Mouse (Mus musculus): ENCODE data around the gene 2310022A10Rik. TPM values are rescaled to one million over a fixed set of nuclear protein-coding genes. Genes with fewer than 3 reads are reported as not detected.
A peak's percentile ranks its signal among the peaks of the same experiment; 100 is the strongest.

Gene 2310022A10Rik
- total and polyA plus RNA-seq, 3 experiments, result 7.2 to 30.7 (median 7.8) TPM

GRCm38 (mm10) chr7:27602161-27602560, 49.1 kb downstream of the 2310022A10Rik start:
- H3K36me3 ChIP-seq (replicated peaks in 1 of 2; ENCODE audit: control insufficient read depth in 1 of 2, insufficient read depth in 1 of 2, low read length in 1 of 2), result peaks cover 0 to 45% of the 10 kb centered on the region in 2 experiments
- in situ Hi-C loops (cut with MboI; ENCODE audit: low pct_ligation_motif_present, low pct_unique_long_range_greater_than_20kb, low sequenced_read_pairs), result no loop called here
- peaks cover 0 to 99% of the 10 kb centered on the region in 2 experiments; a peak in 2 of 4 replicates for H3K4me1 ChIP-seq (ENCODE audit: control insufficient read depth in 1 of 2, insufficient read depth in 2 of 2)

GRCm38 (mm10) chr7:27602835-27603234, 49.8 kb downstream of the 2310022A10Rik start:
- Histone ChIP-seq H3K4me2 (ENCODE audit: insufficient read depth, low read depth, poor library complexity, severe bottlenecking) (no peak overlapping the region), H3K27ac (ENCODE audit: insufficient read depth, low read depth) (no peak overlapping the region), H3K4me3 (replicated peaks in 1 of 3; ENCODE audit: low read depth in 2 of 3, low read length in 2 of 3, poor library complexity in 1 of 3) (no peak overlapping the region), H3K36me3 (replicated peaks in 1 of 2; ENCODE audit: control insufficient read depth in 1 of 2, insufficient read depth in 1 of 2, low read length in 1 of 2) (peaks cover 0 to 46% of the 10 kb centered on the region in 2 experiments), H3K9me3 (replicated peaks; ENCODE audit: low read length) (no peaks in the 10 kb centered on the region), H3K79me2 (replicated peaks; ENCODE audit: control insufficient read depth, extremely low read depth, insufficient read depth, poor library complexity, severe bottlenecking) (no peaks in the 10 kb centered on the region; the same call in none of the 2 replicates), H3K27me3 (replicated peaks) (no peaks in the 10 kb centered on the region), H3K9ac (ENCODE audit: insufficient read depth, low read depth) (no peak overlapping the region), H3K4me1 (ENCODE audit: control insufficient read depth in 1 of 2, insufficient read depth in 2 of 2) (peaks cover 0 to 99% of the 10 kb centered on the region in 2 experiments; a peak in 2 of 4 replicates)
- in situ Hi-C loops (cut with MboI; ENCODE audit: low pct_ligation_motif_present, low pct_unique_long_range_greater_than_20kb, low sequenced_read_pairs), result no loop called here
- dilution Hi-C loops (cut with MboI; ENCODE audit: extremely low pct_ligation_motif_present, extremely low pct_unique_long_range_greater_than_20kb, low sequenced_read_pairs), result no loop called here
- DNase-seq (ENCODE audit: extremely low read depth), result no peak
- no peak for TF ChIP-seq CHD1 (IDR thresholded peaks at IDR 0.05; ENCODE audit: low read depth, low read length)
- TF ChIP-seq ETS1 (conservative IDR thresholded peaks at IDR 0.05; ENCODE audit: low read depth, low read length), result 0 out of 2 replicates have a peak, but pooled peaks have one; percentile 39
- TF ChIP-seq NELFE (IDR thresholded peaks at IDR 0.05; ENCODE audit: low read depth, low read length), result no peak
- TF ChIP-seq SIN3A (IDR thresholded peaks at IDR 0.05; ENCODE audit: low read length), result peak; percentile 35; the same call in 1 of the 2 replicates

More at GRCm38 (mm10) chr7:27602161-27602560, 49.1 kb downstream of the 2310022A10Rik start:
- H3K9ac ChIP-seq (ENCODE audit: insufficient read depth, low read depth), result no peak overlapping the region
- dilution Hi-C loops (cut with MboI; ENCODE audit: extremely low pct_ligation_motif_present, extremely low pct_unique_long_range_greater_than_20kb, low sequenced_read_pairs), result no loop called here
- TF ChIP-seq ETS1 (conservative IDR thresholded peaks at IDR 0.05; ENCODE audit: low read depth, low read length) (no peak), ELF1 (IDR thresholded peaks at IDR 0.05; ENCODE audit: low read depth, low read length) (no peak), POLR2AphosphoS2 (IDR thresholded peaks at IDR 0.05; ENCODE audit: low read depth, low read length) (no peak), MAX (IDR thresholded peaks at IDR 0.05; ENCODE audit: low read length) (no peak), E2F4 (IDR thresholded peaks at IDR 0.05; ENCODE audit: insufficient replicate concordance, low read depth, low read length) (no peak), MEF2A (IDR thresholded peaks at IDR 0.05; ENCODE audit: borderline replicate concordance, low read depth, low read length) (no peak), ZC3H11A (IDR thresholded peaks at IDR 0.05; ENCODE audit: low read depth, low read length) (no peak), JUND (conservative IDR thresholded peaks at IDR 0.05; ENCODE audit: low read depth, low read length) (no peak), USF1 (IDR thresholded peaks at IDR 0.05; ENCODE audit: low read depth, low read length) (no peak), NRF1 (IDR thresholded peaks at IDR 0.05; ENCODE audit: low read depth, low read length) (no peak), CHD2 (IDR thresholded peaks at IDR 0.05; ENCODE audit: low read length) (no peak), KAT2A (IDR thresholded peaks at IDR 0.05; ENCODE audit: insufficient replicate concordance, low read length) (no peak), EP300 (IDR thresholded peaks at IDR 0.05; ENCODE audit: low read length) (no peak), UBTF (IDR thresholded peaks at IDR 0.05; ENCODE audit: low read depth, low read length) (no peak), MYC (IDR thresholded peaks at IDR 0.05; ENCODE audit: low read depth, low read length) (no peak), NELFE (IDR thresholded peaks at IDR 0.05; ENCODE audit: low read depth, low read length) (no peak), PAX5 (IDR thresholded peaks at IDR 0.05; ENCODE audit: low read length) (no peak), MAZ (IDR thresholded peaks at IDR 0.05; ENCODE audit: low read depth, low read length) (no peak), HCFC1 (IDR thresholded peaks at IDR 0.05; ENCODE audit: low read depth, low read length) (no peak), RCOR1 (conservative IDR thresholded peaks at IDR 0.05; ENCODE audit: low read depth, low read length) (no peak)
- DNase-seq (ENCODE audit: extremely low read depth), result no peak
- H3K4me2 ChIP-seq (ENCODE audit: insufficient read depth, low read depth, poor library complexity, severe bottlenecking), result no peak overlapping the region
- H3K79me2 ChIP-seq (replicated peaks; ENCODE audit: control insufficient read depth, extremely low read depth, insufficient read depth, poor library complexity, severe bottlenecking), result no peaks in the 10 kb centered on the region; the same call in none of the 2 replicates
- no peak overlapping the region for H3K4me3 ChIP-seq (replicated peaks in 1 of 3; ENCODE audit: low read depth in 2 of 3, low read length in 2 of 3, poor library complexity in 1 of 3)
- H3K27me3 ChIP-seq (replicated peaks), result no peaks in the 10 kb centered on the region
- no peaks in the 10 kb centered on the region for H3K9me3 ChIP-seq (replicated peaks; ENCODE audit: low read length)
- H3K27ac ChIP-seq (ENCODE audit: insufficient read depth, low read depth), result no peak overlapping the region

All from CH12.LX (cell line).